Mouse (Mus musculus) midbrain, embryonic 10.5 days (tissue): Measurements from ENCODE around the gene Cab39. TPM values are rescaled to one million over a fixed set of nuclear protein-coding genes. Genes with fewer than 3 reads are reported as not detected.

Experiments
- DNase-seq: peaks from one replicate; pipeline ENCODE4 v3.0.0-alpha.2; 2017; ENCODE audit warnings: low spot score
- H3K27ac ChIP-seq: fragments of 300-500 bp; sonication (generic); replicated peaks from 2 replicates; pipeline ENCODE4 v1.5.1; 2016; ENCODE audit warnings: mild to moderate bottlenecking
- H3K27me3 ChIP-seq: fragments of 300-500 bp; sonication (generic); 2 replicates; pipeline ENCODE4 v1.6.1; 2016; ENCODE audit warnings: low read depth, mild to moderate bottlenecking; ENCODE audit not compliant: poor library complexity, severe bottlenecking
- H3K36me3 ChIP-seq: fragments of 300-500 bp; sonication (generic); 2 replicates; pipeline ENCODE4 v1.6.1; 2016; ENCODE audit warnings: mild to moderate bottlenecking, moderate library complexity
- H3K4me1 ChIP-seq: fragments of 300-500 bp; sonication (generic); 2 replicates; pipeline ENCODE4 v1.6.1; 2016
- H3K4me3 ChIP-seq: fragments of 300-500 bp; sonication (generic); 2 replicates; pipeline ENCODE4 v1.5.1; 2016; ENCODE audit warnings: mild to moderate bottlenecking, moderate library complexity
- H3K9me3 ChIP-seq: fragments of 300-500 bp; sonication (generic); replicated peaks from 2 replicates; pipeline ENCODE4 v1.6.1; 2016; ENCODE audit warnings: mild to moderate bottlenecking
- WGBS: fragments of 180-500 bp; shearing (Covaris S2); methylation state at CpG from one replicate; pipeline ENCODE4 v1.1.7; 2016; 5-methylcytosine and 5-hydroxymethylcytosine counted together
- polyA plus RNA-seq: library from polyadenylated mRNA; unstranded; fragments of >200 nt; fragmentation: Nextera tagmentation; extraction: Ambion mirVana; gene quantifications from 2 replicates; pipeline ENCODE4 v1.2.1, GENCODE M21; 2016

Gene Cab39
- polyA plus RNA-seq: 35.5 and 40.6 TPM in 2 replicates

- Histone ChIP-seq H3K9me3 (no peaks in the 10 kb centered on the region), H3K36me3 (peaks cover 12% of the 10 kb centered on the region), H3K27ac (peak within 1 kb of the TSS; percentile 96), H3K27me3 (no peaks in the 10 kb centered on the region), H3K4me3 (peak within 1 kb of the TSS; percentile 97), H3K4me1 (peaks cover 14% of the 10 kb centered on the region)
- WGBS: under 1% methylated on average over 93 of the region's 118 CpGs
- peak; percentile 85 for DNase-seq
Measured at GRCm38 (mm10) chr1:85793208-85794105, at the start of gene Cab39. Gene Cab39, plus strand, starts transcription at chr1:85793441.

GRCm38 (mm10) chr1:85744539-85744938 lies 48.7 kb upstream of the Cab39 start:
- no peaks in the 10 kb centered on the region for H3K9me3 ChIP-seq
- 87% methylated on average over 3 of the region's 3 CpGs for WGBS
- H3K36me3 ChIP-seq: no peaks in the 10 kb centered on the region
- H3K4me3 ChIP-seq: no peak overlapping the region
- peaks cover 22% of the 10 kb centered on the region for H3K4me1 ChIP-seq
- H3K27me3 ChIP-seq: 0 out of 2 replicates have a peak, but pooled peaks cover 3% of the 10 kb centered on the region
- H3K27ac ChIP-seq: no peak overlapping the region
- DNase-seq: no peak

- WGBS: 91% methylated on average over 5 of the region's 5 CpGs
Measured at GRCm38 (mm10) chr1:85746511-85746910, 46.7 kb upstream of the Cab39 start.

GRCm38 (mm10) chr1:85749829-85750228 lies 43.4 kb upstream of the Cab39 start:
- WGBS: 82% methylated on average over 2 of the region's 2 CpGs
- Histone ChIP-seq H3K27me3 (0 out of 2 replicates have a peak, but pooled peaks cover 3% of the 10 kb centered on the region), H3K9me3 (no peaks in the 10 kb centered on the region), H3K4me1 (peaks cover 16% of the 10 kb centered on the region), H3K36me3 (no peaks in the 10 kb centered on the region), H3K27ac (no peak overlapping the region), H3K4me3 (no peak overlapping the region)
- no peak for DNase-seq

More at GRCm38 (mm10) chr1:85746511-85746910, 46.7 kb upstream of the Cab39 start:
- Histone ChIP-seq H3K4me3 (no peak overlapping the region), H3K36me3 (no peaks in the 10 kb centered on the region), H3K9me3 (no peaks in the 10 kb centered on the region), H3K4me1 (peaks cover 25% of the 10 kb centered on the region), H3K27me3 (0 out of 2 replicates have a peak, but pooled peaks cover 3% of the 10 kb centered on the region), H3K27ac (no peak overlapping the region)
- no peak for DNase-seq

GRCm38 (mm10) chr1:85750650-85751049 lies 42.6 kb upstream of the Cab39 start:
- no peak for DNase-seq
- H3K27me3 ChIP-seq: no peaks in the 10 kb centered on the region

GRCm38 (mm10) chr1:85751494-85751893 lies 41.7 kb upstream of the Cab39 start:
- no peaks in the 10 kb centered on the region for H3K27me3 ChIP-seq
- WGBS: 53% methylated on average over 6 of the region's 6 CpGs
- H3K27ac ChIP-seq: peak overlapping the region; percentile 65

More at GRCm38 (mm10) chr1:85750650-85751049, 42.6 kb upstream of the Cab39 start:
- 85% methylated on average over 4 of the region's 4 CpGs for WGBS
- Histone ChIP-seq H3K9me3 (no peaks in the 10 kb centered on the region), H3K36me3 (no peaks in the 10 kb centered on the region), H3K4me1 (peaks cover 16% of the 10 kb centered on the region), H3K4me3 (no peak overlapping the region), H3K27ac (0 out of 2 replicates have a peak overlapping the region, but pooled peaks have one; percentile 65)

GRCm38 (mm10) chr1:85751932-85752680 lies 41.1 kb upstream of the Cab39 start:
- Histone ChIP-seq H3K4me3 (no peak overlapping the region), H3K9me3 (no peaks in the 10 kb centered on the region), H3K27ac (peak overlapping the region; percentile 65), H3K4me1 (peaks cover 16% of the 10 kb centered on the region), H3K36me3 (no peaks in the 10 kb centered on the region), H3K27me3 (no peaks in the 10 kb centered on the region)
- DNase-seq: no peak
- 82% methylated on average over 11 of the region's 11 CpGs for WGBS

More at GRCm38 (mm10) chr1:85751494-85751893, 41.7 kb upstream of the Cab39 start:
- no peaks in the 10 kb centered on the region for H3K36me3 ChIP-seq
- H3K4me1 ChIP-seq: peaks cover 16% of the 10 kb centered on the region
- DNase-seq: peak; percentile 28
- H3K9me3 ChIP-seq: no peaks in the 10 kb centered on the region
- H3K4me3 ChIP-seq: no peak overlapping the region

GRCm38 (mm10) chr1:85757531-85758230 lies 35.6 kb upstream of the Cab39 start:
- Histone ChIP-seq H3K4me3 (no peak overlapping the region), H3K27me3 (no peaks in the 10 kb centered on the region), H3K27ac (no peak overlapping the region), H3K4me1 (peaks cover 10% of the 10 kb centered on the region), H3K9me3 (no peaks in the 10 kb centered on the region), H3K36me3 (no peaks in the 10 kb centered on the region)
- DNase-seq: no peak
- 81% methylated on average over 6 of the region's 6 CpGs for WGBS

- 29% methylated on average over 14 of the region's 14 CpGs for WGBS
- H3K27ac ChIP-seq: peak overlapping the region; percentile 64
Measured at GRCm38 (mm10) chr1:85758231-85758968, 34.8 kb upstream of the Cab39 start.

GRCm38 (mm10) chr1:85758969-85759293 lies 34.3 kb upstream of the Cab39 start:
- H3K36me3 ChIP-seq: no peaks in the 10 kb centered on the region
- H3K4me1 ChIP-seq: peaks cover 10% of the 10 kb centered on the region
- WGBS: 0% methylated on average over 1 of the region's 1 CpGs
- H3K27me3 ChIP-seq: no peaks in the 10 kb centered on the region
- no peaks in the 10 kb centered on the region for H3K9me3 ChIP-seq
- H3K27ac ChIP-seq: 0 out of 2 replicates have a peak overlapping the region, but pooled peaks have one; percentile 64
- H3K4me3 ChIP-seq: no peak overlapping the region
- no peak for DNase-seq

More at GRCm38 (mm10) chr1:85758231-85758968, 34.8 kb upstream of the Cab39 start:
- DNase-seq: no peak
- Histone ChIP-seq H3K27me3 (no peaks in the 10 kb centered on the region), H3K9me3 (no peaks in the 10 kb centered on the region), H3K4me3 (no peak overlapping the region), H3K4me1 (peaks cover 10% of the 10 kb centered on the region), H3K36me3 (no peaks in the 10 kb centered on the region)

GRCm38 (mm10) chr1:85761665-85762064 lies 31.6 kb upstream of the Cab39 start:
- H3K27ac ChIP-seq: no peak overlapping the region
- peaks cover 10% of the 10 kb centered on the region for H3K4me1 ChIP-seq
- DNase-seq: no peak
- H3K27me3 ChIP-seq: no peaks in the 10 kb centered on the region
- no peaks in the 10 kb centered on the region for H3K36me3 ChIP-seq
- no peaks in the 10 kb centered on the region for H3K9me3 ChIP-seq
- 86% methylated on average over 4 of the region's 4 CpGs for WGBS
- no peak overlapping the region for H3K4me3 ChIP-seq

- 92% methylated on average over 6 of the region's 6 CpGs for WGBS
- H3K36me3 ChIP-seq: no peaks in the 10 kb centered on the region
- no peak for DNase-seq
Measured at GRCm38 (mm10) chr1:85763386-85763785, 29.9 kb upstream of the Cab39 start.

More at GRCm38 (mm10) chr1:85763386-85763785, 29.9 kb upstream of the Cab39 start:
- Histone ChIP-seq H3K27ac (no peak overlapping the region), H3K4me3 (no peak overlapping the region), H3K9me3 (no peaks in the 10 kb centered on the region), H3K27me3 (no peaks in the 10 kb centered on the region), H3K4me1 (peaks cover 6% of the 10 kb centered on the region)
